Mouse (Mus musculus): ENCODE results near the gene Pdss2. TPM values are rescaled to one million over a fixed set of nuclear protein-coding genes. Genes with fewer than 3 reads are reported as not detected.

Gene Pdss2
- polyA plus RNA-seq, 1 experiment from 2014 or later = 16.5 TPM

GRCm38 (mm10) chr10:43488258-43488657 is 267.0 kb downstream of the Pdss2 start:
- Histone ChIP-seq H3K4me2 (ENCODE audit: low read depth, low read length) (no peak overlapping the region), H3K4me3 (ENCODE audit: low read length) (no peak overlapping the region), H3K27ac (ENCODE audit: low read length) (peak overlapping the region; percentile 61), H3K27me3 (replicated peaks; ENCODE audit: control insufficient read depth, insufficient read depth, low read length) (no peaks in the 10 kb centered on the region), H3K9ac (ENCODE audit: low read depth, low read length) (no peak overlapping the region), H3K36me3 (ENCODE audit: control insufficient read depth, insufficient read depth, low read length) (no peaks in the 10 kb centered on the region), H3K4me1 (ENCODE audit: control insufficient read depth, insufficient read depth, low read length) (peaks cover 30% of the 10 kb centered on the region), H3K9me3 (ENCODE audit: control insufficient read depth, low read length) (no peaks in the 10 kb centered on the region)
- WGBS = 63% methylated on average over 4 of the region's 4 CpGs
- ATAC-seq = no peak

DNA sequence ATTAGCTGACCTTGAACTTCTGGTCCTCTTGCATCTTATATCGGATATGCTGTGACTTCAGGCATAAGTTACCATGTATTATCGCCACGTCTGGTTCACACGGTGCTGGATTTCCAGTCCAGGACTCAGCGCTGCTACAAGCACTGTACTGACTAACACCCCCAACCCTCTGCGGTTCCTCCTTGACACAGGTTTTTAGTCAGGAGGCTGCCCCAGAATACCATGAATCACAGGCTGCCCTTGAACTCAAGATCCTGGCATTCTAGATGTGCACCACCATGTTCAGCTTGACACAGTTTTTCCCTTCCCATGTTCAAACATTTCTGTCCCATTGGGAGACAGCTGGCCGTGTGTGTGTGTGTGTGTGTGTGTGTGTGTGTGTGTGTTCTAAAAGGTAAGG is 267.9 kb downstream of the Pdss2 start:
- Histone ChIP-seq H3K9me3 (ENCODE audit: control insufficient read depth, low read length) (no peaks in the 10 kb centered on the region), H3K4me3 (ENCODE audit: low read length) (no peak overlapping the region), H3K4me2 (ENCODE audit: low read depth, low read length) (no peak overlapping the region), H3K27ac (ENCODE audit: low read length) (no peak overlapping the region), H3K36me3 (ENCODE audit: control insufficient read depth, insufficient read depth, low read length) (no peaks in the 10 kb centered on the region), H3K27me3 (replicated peaks; ENCODE audit: control insufficient read depth, insufficient read depth, low read length) (no peaks in the 10 kb centered on the region), H3K4me1 (ENCODE audit: control insufficient read depth, insufficient read depth, low read length) (peaks cover 24% of the 10 kb centered on the region), H3K9ac (ENCODE audit: low read depth, low read length) (0 out of 2 replicates have a peak overlapping the region, but pooled peaks have one; percentile 19)
- ATAC-seq = no peak
- 82% methylated on average over 7 of the region's 7 CpGs for WGBS

DNA sequence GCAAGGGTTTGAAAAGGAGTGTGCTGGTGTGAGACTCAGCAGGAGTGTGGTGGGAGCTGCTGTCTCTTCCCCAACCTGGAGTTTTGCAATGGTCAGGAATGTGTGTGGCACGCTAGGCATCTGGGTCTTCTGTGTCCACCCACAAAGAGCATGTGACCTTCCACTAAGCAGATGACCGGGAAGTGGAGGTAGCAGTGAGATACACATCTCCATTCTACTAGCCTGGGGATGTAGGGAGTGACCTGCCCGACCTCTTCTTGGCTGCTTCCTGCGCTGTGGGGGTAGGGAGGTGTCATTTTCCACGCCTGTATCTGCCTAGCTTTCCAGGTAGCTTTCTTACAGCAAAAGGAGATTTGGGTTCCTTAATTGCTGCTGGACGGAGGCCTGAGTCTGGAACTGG is 268.3 kb downstream of the Pdss2 start:
- Histone ChIP-seq H3K9ac (ENCODE audit: low read depth, low read length) (0 out of 2 replicates have a peak overlapping the region, but pooled peaks have one; percentile 19), H3K36me3 (ENCODE audit: control insufficient read depth, insufficient read depth, low read length) (no peaks in the 10 kb centered on the region), H3K4me2 (ENCODE audit: low read depth, low read length) (no peak overlapping the region), H3K4me1 (ENCODE audit: control insufficient read depth, insufficient read depth, low read length) (peaks cover 24% of the 10 kb centered on the region), H3K27me3 (replicated peaks; ENCODE audit: control insufficient read depth, insufficient read depth, low read length) (no peaks in the 10 kb centered on the region), H3K9me3 (ENCODE audit: control insufficient read depth, low read length) (no peaks in the 10 kb centered on the region), H3K4me3 (ENCODE audit: low read length) (no peak overlapping the region), H3K27ac (ENCODE audit: low read length) (no peak overlapping the region)
- WGBS = 43% methylated on average over 6 of the region's 6 CpGs
- no peak for ATAC-seq

GRCm38 (mm10) chr10:43490034-43490433 is 268.7 kb downstream of the Pdss2 start:
- 58% methylated on average over 8 of the region's 8 CpGs for WGBS

GRCm38 (mm10) chr10:43490846-43491245 is 269.6 kb downstream of the Pdss2 start:
- H3K36me3 ChIP-seq (ENCODE audit: control insufficient read depth, insufficient read depth, low read length) = peaks cover 10% of the 10 kb centered on the region

More at GRCm38 (mm10) chr10:43490034-43490433, 268.7 kb downstream of the Pdss2 start:
- Histone ChIP-seq H3K36me3 (ENCODE audit: control insufficient read depth, insufficient read depth, low read length) (0 out of 2 replicates have a peak, but pooled peaks cover 2% of the 10 kb centered on the region), H3K4me2 (ENCODE audit: low read depth, low read length) (no peak overlapping the region), H3K27me3 (replicated peaks; ENCODE audit: control insufficient read depth, insufficient read depth, low read length) (no peaks in the 10 kb centered on the region), H3K27ac (ENCODE audit: low read length) (0 out of 2 replicates have a peak overlapping the region, but pooled peaks have one; percentile 26), H3K4me3 (ENCODE audit: low read length) (no peak overlapping the region), H3K9ac (ENCODE audit: low read depth, low read length) (0 out of 2 replicates have a peak overlapping the region, but pooled peaks have one; percentile 19), H3K9me3 (ENCODE audit: control insufficient read depth, low read length) (no peaks in the 10 kb centered on the region), H3K4me1 (ENCODE audit: control insufficient read depth, insufficient read depth, low read length) (peaks cover 24% of the 10 kb centered on the region)
- ATAC-seq = no peak

GRCm38 (mm10) chr10:43502599-43502998 is 281.3 kb downstream of the Pdss2 start:
- Histone ChIP-seq H3K27me3 (replicated peaks; ENCODE audit: control insufficient read depth, insufficient read depth, low read length) (no peaks in the 10 kb centered on the region), H3K4me3 (ENCODE audit: low read length) (no peak overlapping the region), H3K4me1 (ENCODE audit: control insufficient read depth, insufficient read depth, low read length) (no peaks in the 10 kb centered on the region), H3K9ac (ENCODE audit: low read depth, low read length) (no peak overlapping the region), H3K4me2 (ENCODE audit: low read depth, low read length) (no peak overlapping the region), H3K9me3 (ENCODE audit: control insufficient read depth, low read length) (no peaks in the 10 kb centered on the region), H3K27ac (ENCODE audit: low read length) (no peak overlapping the region), H3K36me3 (ENCODE audit: control insufficient read depth, insufficient read depth, low read length) (peaks cover 8% of the 10 kb centered on the region)
- WGBS = 93% methylated on average over 4 of the region's 4 CpGs
- ATAC-seq = no peak

More at GRCm38 (mm10) chr10:43490846-43491245, 269.6 kb downstream of the Pdss2 start:
- Histone ChIP-seq H3K9me3 (ENCODE audit: control insufficient read depth, low read length) (no peaks in the 10 kb centered on the region), H3K27ac (ENCODE audit: low read length) (peak overlapping the region; percentile 26; the same call in 1 of the 2 replicates), H3K9ac (ENCODE audit: low read depth, low read length) (no peak overlapping the region), H3K4me3 (ENCODE audit: low read length) (no peak overlapping the region), H3K4me2 (ENCODE audit: low read depth, low read length) (no peak overlapping the region), H3K4me1 (ENCODE audit: control insufficient read depth, insufficient read depth, low read length) (peaks cover 22% of the 10 kb centered on the region), H3K27me3 (replicated peaks; ENCODE audit: control insufficient read depth, insufficient read depth, low read length) (no peaks in the 10 kb centered on the region)
- peak; percentile 61 for ATAC-seq
- WGBS = 74% methylated on average over 5 of the region's 5 CpGs

GRCm38 (mm10) chr10:43504291-43504690 is 283.0 kb downstream of the Pdss2 start:
- Histone ChIP-seq H3K4me2 (ENCODE audit: low read depth, low read length) (no peak overlapping the region), H3K4me1 (ENCODE audit: control insufficient read depth, insufficient read depth, low read length) (no peaks in the 10 kb centered on the region), H3K9ac (ENCODE audit: low read depth, low read length) (no peak overlapping the region), H3K4me3 (ENCODE audit: low read length) (no peak overlapping the region), H3K27me3 (replicated peaks; ENCODE audit: control insufficient read depth, insufficient read depth, low read length) (no peaks in the 10 kb centered on the region), H3K9me3 (ENCODE audit: control insufficient read depth, low read length) (no peaks in the 10 kb centered on the region), H3K27ac (ENCODE audit: low read length) (no peak overlapping the region), H3K36me3 (ENCODE audit: control insufficient read depth, insufficient read depth, low read length) (0 out of 2 replicates have a peak, but pooled peaks cover 2% of the 10 kb centered on the region)
- ATAC-seq = no peak
- WGBS = 73% methylated on average over 1 of the region's 1 CpGs

DNA sequence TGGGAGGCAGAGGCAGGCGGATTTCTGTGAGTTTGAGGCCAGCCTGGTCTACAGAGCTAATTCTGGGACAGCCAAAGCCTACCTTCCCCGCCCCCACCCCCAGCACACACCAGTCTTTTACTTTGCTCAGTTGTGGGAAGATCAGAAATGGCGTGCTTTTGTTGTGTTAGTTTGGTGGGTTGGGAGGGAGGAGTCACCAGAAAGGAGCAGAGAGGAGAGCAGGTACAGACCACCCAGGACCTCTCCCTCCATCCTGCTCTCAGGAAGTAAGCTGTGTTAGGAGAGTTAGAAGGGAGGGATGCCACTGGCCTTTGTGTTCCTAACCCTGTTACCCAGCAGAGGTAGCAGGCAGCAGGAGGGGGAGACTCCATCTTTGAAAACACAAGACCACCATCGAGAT is 285.8 kb downstream of the Pdss2 start:
- H3K36me3 ChIP-seq (ENCODE audit: control insufficient read depth, insufficient read depth, low read length) = peaks cover 22% of the 10 kb centered on the region
- H3K27me3 ChIP-seq (replicated peaks; ENCODE audit: control insufficient read depth, insufficient read depth, low read length) = no peaks in the 10 kb centered on the region
- no peak for ATAC-seq
- H3K9ac ChIP-seq (ENCODE audit: low read depth, low read length) = no peak overlapping the region
- H3K27ac ChIP-seq (ENCODE audit: low read length) = no peak overlapping the region
- H3K4me2 ChIP-seq (ENCODE audit: low read depth, low read length) = no peak overlapping the region
- 68% methylated on average over 4 of the region's 4 CpGs for WGBS
- H3K9me3 ChIP-seq (ENCODE audit: control insufficient read depth, low read length) = no peaks in the 10 kb centered on the region
- H3K4me1 ChIP-seq (ENCODE audit: control insufficient read depth, insufficient read depth, low read length) = no peaks in the 10 kb centered on the region
- H3K4me3 ChIP-seq (ENCODE audit: low read length) = no peak overlapping the region

- no peaks in the 10 kb centered on the region for H3K27me3 ChIP-seq (replicated peaks; ENCODE audit: control insufficient read depth, insufficient read depth, low read length)
- no peaks in the 10 kb centered on the region for H3K4me1 ChIP-seq (ENCODE audit: control insufficient read depth, insufficient read depth, low read length)
- 95% methylated on average over 7 of the region's 7 CpGs for WGBS
- no peak overlapping the region for H3K4me3 ChIP-seq (ENCODE audit: low read length)
- peaks cover 22% of the 10 kb centered on the region for H3K36me3 ChIP-seq (ENCODE audit: control insufficient read depth, insufficient read depth, low read length)
- no peak overlapping the region for H3K4me2 ChIP-seq (ENCODE audit: low read depth, low read length)
- H3K9ac ChIP-seq (ENCODE audit: low read depth, low read length) = no peak overlapping the region
- no peak overlapping the region for H3K27ac ChIP-seq (ENCODE audit: low read length)
- H3K9me3 ChIP-seq (ENCODE audit: control insufficient read depth, low read length) = no peaks in the 10 kb centered on the region
- no peak for ATAC-seq
Measured at GRCm38 (mm10) chr10:43509228-43509627, 287.9 kb downstream of the Pdss2 start.

- Histone ChIP-seq H3K4me1 (ENCODE audit: control insufficient read depth, insufficient read depth, low read length) (peaks cover 13% of the 10 kb centered on the region), H3K27me3 (replicated peaks; ENCODE audit: control insufficient read depth, insufficient read depth, low read length) (no peaks in the 10 kb centered on the region), H3K9me3 (ENCODE audit: control insufficient read depth, low read length) (no peaks in the 10 kb centered on the region), H3K36me3 (ENCODE audit: control insufficient read depth, insufficient read depth, low read length) (peaks cover 27% of the 10 kb centered on the region), H3K27ac (ENCODE audit: low read length) (no peak overlapping the region), H3K4me3 (ENCODE audit: low read length) (no peak overlapping the region), H3K4me2 (ENCODE audit: low read depth, low read length) (no peak overlapping the region), H3K9ac (ENCODE audit: low read depth, low read length) (no peak overlapping the region)
- ATAC-seq = no peak
- WGBS = 84% methylated on average over 10 of the region's 10 CpGs
Measured at GRCm38 (mm10) chr10:43512976-43513375, 291.7 kb downstream of the Pdss2 start.

Data from intestine, embryonic 16.5 days (tissue).